Mouse (Mus musculus): Measurements from ENCODE around the gene Ciapin1. TPM values are rescaled to one million over a fixed set of nuclear protein-coding genes. Genes with fewer than 3 reads are reported as not detected.
A peak's percentile ranks its signal among the peaks of the same experiment; 100 is the strongest.
"Not testable (repeated sequence)": the region's sequence is repeated elsewhere in the genome, so short reads cannot be mapped to it uniquely, and the experiment has no call there.

Gene Ciapin1
- polyA plus RNA-seq, 1 experiment from 2014 or later = 151 TPM

GRCm38 (mm10) chr8:94836456-94837240 is 1.5 kb downstream of the Ciapin1 start:
- DNase-seq (ENCODE audit: low spot score) (no peak), ATAC-seq (ENCODE audit: low FRiP score) (no peak)
- peak overlapping the region; percentile 92; the same call in 1 of the 2 replicates for H3K9ac ChIP-seq
- no peak overlapping the region for H3K27ac ChIP-seq
- peak overlapping the region; percentile 99 for H3K4me3 ChIP-seq (replicated peaks; ENCODE audit: low read length)
- peak overlapping the region; percentile 84 for H3K4me2 ChIP-seq (replicated peaks)
- H3K4me1 ChIP-seq (replicated peaks; ENCODE audit: control insufficient read depth, insufficient read depth, low read length) = peaks cover 18% of the 10 kb centered on the region
- 71% methylated on average over 11 of the region's 11 CpGs for WGBS
- H3K36me3 ChIP-seq (replicated peaks; ENCODE audit: control insufficient read depth, insufficient read depth) = peaks cover 3% of the 10 kb centered on the region
- H3K9me3 ChIP-seq (ENCODE audit: control insufficient read depth, low read length) = no peaks in the 10 kb centered on the region
- no peaks in the 10 kb centered on the region for H3K27me3 ChIP-seq (ENCODE audit: control insufficient read depth, insufficient read depth, low read length)

- WGBS = 96% methylated on average over 13 of the region's 13 CpGs
- H3K27ac ChIP-seq; ATAC-seq (ENCODE audit: low FRiP score); H3K27me3 ChIP-seq (ENCODE audit: control insufficient read depth, insufficient read depth, low read length); H3K9ac ChIP-seq; H3K9me3 ChIP-seq (ENCODE audit: control insufficient read depth, low read length); DNase-seq (ENCODE audit: low spot score); H3K4me2 ChIP-seq (replicated peaks); H3K4me3 ChIP-seq (replicated peaks; ENCODE audit: low read length): not testable (repeated sequence)
- H3K36me3 ChIP-seq (replicated peaks; ENCODE audit: control insufficient read depth, insufficient read depth) = peaks cover 12% of the 10 kb centered on the region
- H3K4me1 ChIP-seq (replicated peaks; ENCODE audit: control insufficient read depth, insufficient read depth, low read length) = peaks cover 18% of the 10 kb centered on the region
These were observed 2.4 kb downstream of the Ciapin1 start for GRCm38 (mm10) chr8:94835751-94836150.

GRCm38 (mm10) chr8:94833901-94834405 is 4.2 kb downstream of the Ciapin1 start:
- ATAC-seq (ENCODE audit: low FRiP score); H3K27ac ChIP-seq; H3K4me3 ChIP-seq (replicated peaks; ENCODE audit: low read length); H3K27me3 ChIP-seq (ENCODE audit: control insufficient read depth, insufficient read depth, low read length); H3K9ac ChIP-seq; H3K4me2 ChIP-seq (replicated peaks); DNase-seq (ENCODE audit: low spot score); H3K9me3 ChIP-seq (ENCODE audit: control insufficient read depth, low read length): not testable (repeated sequence)
- WGBS = 82% methylated on average over 7 of the region's 7 CpGs
- Histone ChIP-seq H3K36me3 (replicated peaks; ENCODE audit: control insufficient read depth, insufficient read depth) (peaks cover 29% of the 10 kb centered on the region), H3K4me1 (replicated peaks; ENCODE audit: control insufficient read depth, insufficient read depth, low read length) (peaks cover 14% of the 10 kb centered on the region)

GRCm38 (mm10) chr8:94828284-94828683 is 9.9 kb downstream of the Ciapin1 start:
- Histone ChIP-seq H3K27ac (no peak overlapping the region), H3K4me1 (replicated peaks; ENCODE audit: control insufficient read depth, insufficient read depth, low read length) (no peaks in the 10 kb centered on the region; the same call in 1 of the 2 replicates), H3K4me2 (replicated peaks) (no peak overlapping the region), H3K9ac (no peak overlapping the region), H3K27me3 (ENCODE audit: control insufficient read depth, insufficient read depth, low read length) (no peaks in the 10 kb centered on the region), H3K4me3 (replicated peaks; ENCODE audit: low read length) (no peak overlapping the region), H3K36me3 (replicated peaks; ENCODE audit: control insufficient read depth, insufficient read depth) (peaks cover 82% of the 10 kb centered on the region), H3K9me3 (ENCODE audit: control insufficient read depth, low read length) (no peaks in the 10 kb centered on the region)
- WGBS = 89% methylated on average over 6 of the region's 6 CpGs
- ATAC-seq (ENCODE audit: low FRiP score) (no peak), DNase-seq (ENCODE audit: low spot score) (no peak)

GRCm38 (mm10) chr8:94826210-94826609 is 11.9 kb downstream of the Ciapin1 start:
- 95% methylated on average over 5 of the region's 5 CpGs for WGBS
- Histone ChIP-seq H3K4me3 (replicated peaks; ENCODE audit: low read length) (no peak overlapping the region), H3K36me3 (replicated peaks; ENCODE audit: control insufficient read depth, insufficient read depth) (peaks cover 90% of the 10 kb centered on the region), H3K27ac (no peak overlapping the region), H3K4me2 (replicated peaks) (no peak overlapping the region), H3K9me3 (ENCODE audit: control insufficient read depth, low read length) (no peaks in the 10 kb centered on the region), H3K9ac (no peak overlapping the region), H3K27me3 (ENCODE audit: control insufficient read depth, insufficient read depth, low read length) (no peaks in the 10 kb centered on the region), H3K4me1 (replicated peaks; ENCODE audit: control insufficient read depth, insufficient read depth, low read length) (no peaks in the 10 kb centered on the region)
- no peak for DNase-seq (ENCODE audit: low spot score)
- no peak for ATAC-seq (ENCODE audit: low FRiP score)

- ATAC-seq (ENCODE audit: low FRiP score) (no peak), DNase-seq (ENCODE audit: low spot score) (no peak)
- 88% methylated on average over 6 of the region's 6 CpGs for WGBS
- no peaks in the 10 kb centered on the region for H3K4me1 ChIP-seq (replicated peaks; ENCODE audit: control insufficient read depth, insufficient read depth, low read length)
- H3K4me2 ChIP-seq (replicated peaks) = no peak overlapping the region
- H3K9ac ChIP-seq = no peak overlapping the region
- H3K4me3 ChIP-seq (replicated peaks; ENCODE audit: low read length) = no peak overlapping the region
- H3K27me3 ChIP-seq (ENCODE audit: control insufficient read depth, insufficient read depth, low read length) = no peaks in the 10 kb centered on the region
- H3K9me3 ChIP-seq (ENCODE audit: control insufficient read depth, low read length) = no peaks in the 10 kb centered on the region
- peaks cover 80% of the 10 kb centered on the region for H3K36me3 ChIP-seq (replicated peaks; ENCODE audit: control insufficient read depth, insufficient read depth)
- H3K27ac ChIP-seq = no peak overlapping the region
These were observed 13.0 kb downstream of the Ciapin1 start for GRCm38 (mm10) chr8:94825170-94825569.

- ATAC-seq (ENCODE audit: low FRiP score) (peak; percentile 55; the same call in 1 of the 2 replicates), DNase-seq (ENCODE audit: low spot score) (peak; percentile 48)
- H3K4me2 ChIP-seq (replicated peaks) = no peak overlapping the region
- H3K27me3 ChIP-seq (ENCODE audit: control insufficient read depth, insufficient read depth, low read length) = no peaks in the 10 kb centered on the region
- H3K9ac ChIP-seq = no peak overlapping the region
- H3K9me3 ChIP-seq (ENCODE audit: control insufficient read depth, low read length) = no peaks in the 10 kb centered on the region
- WGBS = 83% methylated on average over 23 of the region's 23 CpGs
- peaks cover 59% of the 10 kb centered on the region for H3K36me3 ChIP-seq (replicated peaks; ENCODE audit: control insufficient read depth, insufficient read depth)
- H3K4me3 ChIP-seq (replicated peaks; ENCODE audit: low read length) = no peak overlapping the region
- no peak overlapping the region for H3K27ac ChIP-seq
- no peaks in the 10 kb centered on the region for H3K4me1 ChIP-seq (replicated peaks; ENCODE audit: control insufficient read depth, insufficient read depth, low read length)
These were observed 15.3 kb downstream of the Ciapin1 start for GRCm38 (mm10) chr8:94822637-94823560.

- Histone ChIP-seq H3K4me3 (replicated peaks; ENCODE audit: low read length) (no peak overlapping the region), H3K9me3 (ENCODE audit: control insufficient read depth, low read length) (no peaks in the 10 kb centered on the region), H3K27ac (no peak overlapping the region), H3K4me2 (replicated peaks) (no peak overlapping the region), H3K4me1 (replicated peaks; ENCODE audit: control insufficient read depth, insufficient read depth, low read length) (no peaks in the 10 kb centered on the region), H3K27me3 (ENCODE audit: control insufficient read depth, insufficient read depth, low read length) (no peaks in the 10 kb centered on the region), H3K36me3 (replicated peaks; ENCODE audit: control insufficient read depth, insufficient read depth) (peaks cover 45% of the 10 kb centered on the region), H3K9ac (no peak overlapping the region)
- no peak for ATAC-seq (ENCODE audit: low FRiP score)
- 92% methylated on average over 2 of the region's 2 CpGs for WGBS
- no peak for DNase-seq (ENCODE audit: low spot score)
These were observed 16.8 kb downstream of the Ciapin1 start for GRCm38 (mm10) chr8:94821381-94821780.

GRCm38 (mm10) chr8:94820553-94820952 is 17.6 kb downstream of the Ciapin1 start:
- Histone ChIP-seq H3K4me1 (replicated peaks; ENCODE audit: control insufficient read depth, insufficient read depth, low read length) (no peaks in the 10 kb centered on the region), H3K4me2 (replicated peaks) (no peak overlapping the region), H3K9me3 (ENCODE audit: control insufficient read depth, low read length) (no peaks in the 10 kb centered on the region), H3K27me3 (ENCODE audit: control insufficient read depth, insufficient read depth, low read length) (no peaks in the 10 kb centered on the region), H3K36me3 (replicated peaks; ENCODE audit: control insufficient read depth, insufficient read depth) (peaks cover 37% of the 10 kb centered on the region), H3K27ac (no peak overlapping the region), H3K4me3 (replicated peaks; ENCODE audit: low read length) (no peak overlapping the region), H3K9ac (no peak overlapping the region)
- 93% methylated on average over 7 of the region's 7 CpGs for WGBS
- no peak for ATAC-seq (ENCODE audit: low FRiP score)
- DNase-seq (ENCODE audit: low spot score) = no peak
